Comparison of ENCODE assay signal across 22 mouse cellular contexts in genomic region chr4:117429604-117430003, GRCm38 (mm10).
DNase-seq lines count a peak whose midpoint lies in the region; TF ChIP-seq lines count a peak whose summit lies in the region.
"Had no signal": no experiment of that assay in that cellular context is flagged by ENCODE, and none has a peak within 500 bp of the region (broad histone marks: within the 10 kb centered on the region; RNA-seq: fewer than 3 reads in every experiment).

No protein-coding gene starts in this region.

- H3K27ac ChIP-seq in heart, embryonic 10.5 days: peak overlapping the region; percentile 1; the same call in 1 of the 2 replicates
- H3K27ac ChIP-seq in heart, adult 2 months: no peak overlapping the region
- H3K27ac ChIP-seq in CH12.LX (ENCODE audit: insufficient read depth, low read depth) (no peak overlapping the region), ES-E14 (ENCODE audit: insufficient read depth, low read depth, low read length, poor library complexity, severe bottlenecking) (no peak overlapping the region)
- no peak overlapping the region for H3K27ac ChIP-seq in limb, embryonic 10.5 days
- H3K27ac ChIP-seq: embryonic facial prominence, embryonic 12.5 days; embryonic facial prominence, embryonic 15.5 days; forebrain, embryonic 12.5 days; forebrain, embryonic 15.5 days; heart, embryonic 13.5 days; hindbrain, embryonic 14.5 days; hindbrain, postnatal 0 days had no signal

- dilution Hi-C loops in CH12.LX (cut with MboI; ENCODE audit: extremely low pct_ligation_motif_present, extremely low pct_unique_long_range_greater_than_20kb, low sequenced_read_pairs): no loop called here

- H3K4me3 ChIP-seq in heart, embryonic 10.5 days: no peak overlapping the region
- H3K4me3 ChIP-seq in heart, adult 2 months: no peak overlapping the region
- no peak overlapping the region for H3K4me3 ChIP-seq in CH12.LX (replicated peaks in 1 of 3; ENCODE audit: low read depth in 2 of 3, low read length in 2 of 3, poor library complexity in 1 of 3)
- H3K4me3 ChIP-seq in ES-E14 (ENCODE audit: insufficient read depth in 1 of 2, low read depth in 1 of 2, low read length in 2 of 2, poor library complexity in 1 of 2, severe bottlenecking in 1 of 2): no peak overlapping the region
- H3K4me3 ChIP-seq in limb, embryonic 10.5 days: no peak overlapping the region
- H3K4me3 ChIP-seq: embryonic facial prominence, embryonic 12.5 days; embryonic facial prominence, embryonic 15.5 days; forebrain, embryonic 12.5 days; forebrain, embryonic 15.5 days; heart, embryonic 13.5 days had no signal

- TF ChIP-seq RAD21 in CH12.LX (IDR thresholded peaks at IDR 0.05; ENCODE audit: low read depth, low read length): no peak

- intact Hi-C loops in heart, adult 2 months (cut with DNase I): no loop called here

- no peaks in the 10 kb centered on the region for H3K79me2 ChIP-seq in heart, adult 2 months (replicated peaks; ENCODE audit: control insufficient read depth, insufficient read depth, low read length)
- no peaks in the 10 kb centered on the region for H3K79me2 ChIP-seq in CH12.LX (replicated peaks; ENCODE audit: control insufficient read depth, extremely low read depth, insufficient read depth, poor library complexity, severe bottlenecking)

- H3K4me1 ChIP-seq in heart, embryonic 10.5 days: peaks cover 32% of the 10 kb centered on the region
- H3K4me1 ChIP-seq in heart, adult 2 months (ENCODE audit: control insufficient read depth, insufficient read depth, low read length): no peaks in the 10 kb centered on the region
- H3K4me1 ChIP-seq in CH12.LX (ENCODE audit: control insufficient read depth in 1 of 2, insufficient read depth in 2 of 2): peaks cover 8 to 29% of the 10 kb centered on the region in 2 experiments; a peak in 3 of 4 replicates
- peaks cover 3 to 11% of the 10 kb centered on the region in 2 experiments; a peak in 3 of 4 replicates for H3K4me1 ChIP-seq in ES-E14 (ENCODE audit: control insufficient read depth in 2 of 2, insufficient read depth in 2 of 2, low read length in 2 of 2, poor library complexity in 1 of 2)
- peaks cover 36% of the 10 kb centered on the region for H3K4me1 ChIP-seq in limb, embryonic 10.5 days
- H3K4me1 ChIP-seq: embryonic facial prominence, embryonic 12.5 days; embryonic facial prominence, embryonic 15.5 days; forebrain, embryonic 12.5 days had no signal

- peaks cover 10% of the 10 kb centered on the region; the same call in 1 of the 2 replicates for H3K27me3 ChIP-seq in heart, embryonic 10.5 days (ENCODE audit: insufficient read depth, poor library complexity, severe bottlenecking)
- H3K27me3 ChIP-seq in heart, adult 2 months (ENCODE audit: control insufficient read depth, insufficient read depth, low read length): 0 out of 2 replicates have a peak, but pooled peaks cover 2% of the 10 kb centered on the region
- no peaks in the 10 kb centered on the region for H3K27me3 ChIP-seq in CH12.LX (replicated peaks)
- peaks cover 40% of the 10 kb centered on the region for H3K27me3 ChIP-seq in limb, embryonic 10.5 days (ENCODE audit: low read depth, poor library complexity, severe bottlenecking)
- H3K27me3 ChIP-seq: forebrain, embryonic 15.5 days had no signal

- H3K4me2 ChIP-seq in CH12.LX (ENCODE audit: insufficient read depth, low read depth, poor library complexity, severe bottlenecking): peak overlapping the region; percentile 14; the same call in 1 of the 2 replicates
- H3K4me2 ChIP-seq: embryonic facial prominence, embryonic 12.5 days; embryonic facial prominence, embryonic 15.5 days; forebrain, embryonic 12.5 days; forebrain, embryonic 15.5 days; heart, embryonic 13.5 days; hindbrain, embryonic 14.5 days had no signal

- H3K9me3 ChIP-seq in heart, embryonic 10.5 days: no peaks in the 10 kb centered on the region
- H3K9me3 ChIP-seq in CH12.LX (replicated peaks; ENCODE audit: low read length) (no peaks in the 10 kb centered on the region), ES-E14 (ENCODE audit: control insufficient read depth, insufficient read depth, low read depth, low read length) (no peaks in the 10 kb centered on the region)
- no peaks in the 10 kb centered on the region for H3K9me3 ChIP-seq in limb, embryonic 10.5 days (replicated peaks)
- H3K9me3 ChIP-seq: embryonic facial prominence, embryonic 12.5 days; embryonic facial prominence, embryonic 15.5 days; forebrain, embryonic 12.5 days; forebrain, embryonic 15.5 days; G1E; heart, embryonic 13.5 days had no signal

- no peak for TF ChIP-seq CTCF in heart, adult 2 months (IDR thresholded peaks at IDR 0.05)
- no peak for TF ChIP-seq CTCF in CH12.LX (conservative IDR thresholded peaks at IDR 0.05 in 1 of 2, IDR thresholded peaks at IDR 0.05 in 1 of 2; ENCODE audit: low read depth in 2 of 2, low read length in 2 of 2)

- no peak for TF ChIP-seq EP300 in heart, adult 2 months (IDR thresholded peaks at IDR 0.05; ENCODE audit: insufficient read depth, low read depth, low read length)
- no peak for TF ChIP-seq EP300 in CH12.LX (IDR thresholded peaks at IDR 0.05; ENCODE audit: low read length)

- 55% methylated on average over 9 of the region's 9 CpGs for WGBS in heart, embryonic 10.5 days
- 74% methylated on average over 9 of the region's 9 CpGs for WGBS in heart, adult 2 months
- WGBS in limb, embryonic 10.5 days: 78% methylated on average over 9 of the region's 9 CpGs

- no peak overlapping the region for H3K9ac ChIP-seq in heart, adult 2 months (ENCODE audit: low read depth, low read length)
- H3K9ac ChIP-seq in CH12.LX (ENCODE audit: insufficient read depth, low read depth): no peak overlapping the region
- H3K9ac ChIP-seq in ES-E14 (ENCODE audit: insufficient read depth, low read depth, low read length, poor library complexity, severe bottlenecking): no peak overlapping the region
- H3K9ac ChIP-seq: embryonic facial prominence, embryonic 12.5 days; embryonic facial prominence, embryonic 15.5 days; forebrain, embryonic 12.5 days; forebrain, embryonic 15.5 days; heart, embryonic 13.5 days; hindbrain, embryonic 14.5 days had no signal

- no peak for DNase-seq in heart, embryonic 10.5 days (ENCODE audit: low spot score)
- DNase-seq in heart, adult 2 months: no peak
- DNase-seq in CH12.LX (ENCODE audit: extremely low read depth) (no peak), ES-E14 (ENCODE audit: low read depth, low spot score) (peak; percentile 51)
- DNase-seq in cerebellum, adult 18-20 months: no peak
- DNase-seq in limb, embryonic 10.5 days (ENCODE audit: low spot score): no peak
- DNase-seq: adrenal gland, adult 8-10 months; adrenal gland, postnatal 36 days; cerebellum, adult 2 months; cerebellum, adult 9-11 months; cerebellum, postnatal 25 days; gastrocnemius, postnatal 25 days; heart, postnatal 4 days; kidney, adult 18-20 months had no signal

- TF ChIP-seq POLR2A in heart, adult 2 months (IDR thresholded peaks at IDR 0.05; ENCODE audit: insufficient read depth, low read depth, low read length): no peak
- TF ChIP-seq POLR2A in CH12.LX (IDR thresholded peaks at IDR 0.05; ENCODE audit: low read depth, low read length): no peak

- in situ Hi-C loops in CH12.LX (cut with MboI; ENCODE audit: low pct_ligation_motif_present, low pct_unique_long_range_greater_than_20kb, low sequenced_read_pairs): no loop called here
- in situ Hi-C loops in ES-E14 (cut with MboI; ENCODE audit: low sequenced_read_pairs in 2 of 2, unreplicated experiment in 2 of 2): no loop called here

- H3K36me3 ChIP-seq in heart, embryonic 10.5 days: no peaks in the 10 kb centered on the region
- H3K36me3 ChIP-seq in heart, adult 2 months (ENCODE audit: control insufficient read depth, insufficient read depth, low read length): no peaks in the 10 kb centered on the region
- no peaks in the 10 kb centered on the region for H3K36me3 ChIP-seq in CH12.LX (replicated peaks in 1 of 2; ENCODE audit: control insufficient read depth in 1 of 2, insufficient read depth in 1 of 2, low read length in 1 of 2)
- no peaks in the 10 kb centered on the region for H3K36me3 ChIP-seq in ES-E14 (ENCODE audit: control insufficient read depth, insufficient read depth, low read length, poor library complexity, severe bottlenecking)
- no peaks in the 10 kb centered on the region for H3K36me3 ChIP-seq in limb, embryonic 10.5 days
- H3K36me3 ChIP-seq: embryonic facial prominence, embryonic 12.5 days; embryonic facial prominence, embryonic 15.5 days; forebrain, embryonic 12.5 days; forebrain, embryonic 15.5 days; G1E; heart, embryonic 13.5 days had no signal

TF ChIP-seq in CH12.LX, 34 proteins besides CTCF, POLR2A, EP300 and RAD21 (continues in another document):
- no peak for TF ChIP-seq HCFC1 (IDR thresholded peaks at IDR 0.05; ENCODE audit: low read depth, low read length)
- no peak for TF ChIP-seq ZKSCAN1 (IDR thresholded peaks at IDR 0.05; ENCODE audit: borderline replicate concordance, low read depth, low read length)
- no peak for TF ChIP-seq ZC3H11A (IDR thresholded peaks at IDR 0.05; ENCODE audit: low read depth, low read length)
- TF ChIP-seq NELFE (IDR thresholded peaks at IDR 0.05; ENCODE audit: low read depth, low read length): no peak
- no peak for TF ChIP-seq GABPA (IDR thresholded peaks at IDR 0.05; ENCODE audit: insufficient replicate concordance, low read depth, low read length)
- TF ChIP-seq MAFK (IDR thresholded peaks at IDR 0.05; ENCODE audit: insufficient replicate concordance, low read length): no peak
- TF ChIP-seq ETS1 (conservative IDR thresholded peaks at IDR 0.05; ENCODE audit: low read depth, low read length): no peak
- no peak for TF ChIP-seq SMC3 (IDR thresholded peaks at IDR 0.05; ENCODE audit: low read depth, low read length)
- TF ChIP-seq ELF1 (IDR thresholded peaks at IDR 0.05; ENCODE audit: low read depth, low read length): no peak
- TF ChIP-seq TBP (conservative IDR thresholded peaks at IDR 0.05; ENCODE audit: low read depth, low read length): no peak
- TF ChIP-seq JUND (conservative IDR thresholded peaks at IDR 0.05; ENCODE audit: low read depth, low read length): no peak

TF ChIP-seq in ES-E14, 5 proteins besides CTCF, POLR2A, EP300 and RAD21:
- TF ChIP-seq MAFK (IDR thresholded peaks at IDR 0.05; ENCODE audit: insufficient read depth, low read depth, low read length) (no peak), ZNF384 (IDR thresholded peaks at IDR 0.05; ENCODE audit: low read depth, low read length) (no peak), CHD2 (IDR thresholded peaks at IDR 0.05; ENCODE audit: low read depth, low read length) (no peak), ZC3H11A (IDR thresholded peaks at IDR 0.05; ENCODE audit: borderline replicate concordance, low read depth, low read length) (no peak), HCFC1 (IDR thresholded peaks at IDR 0.05; ENCODE audit: borderline replicate concordance, insufficient read depth, low read length) (no peak)
